Mouse (Mus musculus) C2C12 (cell line): Measurements from ENCODE around the gene Clip2. TPM values are rescaled to one million over a fixed set of nuclear protein-coding genes. Genes with fewer than 3 reads are reported as not detected.

Source experiments
- H3K27me3 ChIP-seq: one replicate; pipeline ENCODE4 v1.6.1; 2011; ENCODE audit not compliant: control insufficient read depth, insufficient read depth, insufficient read length
- H3K36me3 ChIP-seq: one replicate; pipeline ENCODE4 v1.6.1; 2011; ENCODE audit not compliant: control insufficient read depth, insufficient read depth
- H3K4me3 ChIP-seq: one replicate; pipeline ENCODE4 v1.5.1; 2011; ENCODE audit warnings: mild to moderate bottlenecking, control low read depth; ENCODE audit not compliant: poor library complexity, insufficient read depth, severe bottlenecking
- H3K79me2 ChIP-seq: one replicate; pipeline ENCODE4 v1.6.1; 2011; ENCODE audit not compliant: control insufficient read depth, insufficient read depth
- H3K79me3 ChIP-seq: one replicate; pipeline ENCODE4 v1.6.1; 2011; ENCODE audit warnings: low read depth, control low read depth
- H3ac ChIP-seq: one replicate; pipeline ENCODE3; 2011; ENCODE audit warnings: low read depth; ENCODE audit not compliant: control insufficient read depth, insufficient read length
- CEBPB ChIP-seq: IDR thresholded peaks from one replicate; pipeline ENCODE4 v1.6.1; 2011; ENCODE audit warnings: low read depth, mild to moderate bottlenecking, control low read depth, moderate library complexity
- CTCF ChIP-seq: IDR thresholded peaks from one replicate; pipeline ENCODE4 v1.5.1; 2011; ENCODE audit not compliant: control insufficient read depth, insufficient read depth, insufficient read length
- FOSL1 ChIP-seq: IDR thresholded peaks from one replicate; pipeline ENCODE4 v1.8.0; 2011; ENCODE audit warnings: mild to moderate bottlenecking, low read length; ENCODE audit not compliant: poor library complexity, insufficient read depth, severe bottlenecking
- MAX ChIP-seq: IDR thresholded peaks from one replicate; pipeline ENCODE4 v1.6.1; 2011; ENCODE audit warnings: mild to moderate bottlenecking, control low read depth
- MYOD1 ChIP-seq: IDR thresholded peaks from one replicate; pipeline ENCODE4 v1.6.1; 2011; ENCODE audit warnings: low read depth; ENCODE audit not compliant: control insufficient read depth, insufficient read length
- MYOG ChIP-seq: IDR thresholded peaks from one replicate; pipeline ENCODE4 v1.6.1; 2011; ENCODE audit not compliant: control insufficient read depth, insufficient read length; ENCODE audit errors: extremely low read depth
- USF1 ChIP-seq: IDR thresholded peaks from one replicate; pipeline ENCODE4 v1.6.1; 2011; ENCODE audit warnings: low read depth, mild to moderate bottlenecking, control low read depth, moderate library complexity
- polyA plus RNA-seq: library from polyadenylated mRNA; unstranded; fragments of >200 nt; fragmentation: generic; extraction: Trizol; gene quantifications from one replicate; pipeline ENCODE4 v1.2.1, GENCODE M21; 2012; ENCODE audit warnings: missing spikeins

The Clip2 gene
- polyA plus RNA-seq, 1 experiment = 15.7 TPM

DNA sequence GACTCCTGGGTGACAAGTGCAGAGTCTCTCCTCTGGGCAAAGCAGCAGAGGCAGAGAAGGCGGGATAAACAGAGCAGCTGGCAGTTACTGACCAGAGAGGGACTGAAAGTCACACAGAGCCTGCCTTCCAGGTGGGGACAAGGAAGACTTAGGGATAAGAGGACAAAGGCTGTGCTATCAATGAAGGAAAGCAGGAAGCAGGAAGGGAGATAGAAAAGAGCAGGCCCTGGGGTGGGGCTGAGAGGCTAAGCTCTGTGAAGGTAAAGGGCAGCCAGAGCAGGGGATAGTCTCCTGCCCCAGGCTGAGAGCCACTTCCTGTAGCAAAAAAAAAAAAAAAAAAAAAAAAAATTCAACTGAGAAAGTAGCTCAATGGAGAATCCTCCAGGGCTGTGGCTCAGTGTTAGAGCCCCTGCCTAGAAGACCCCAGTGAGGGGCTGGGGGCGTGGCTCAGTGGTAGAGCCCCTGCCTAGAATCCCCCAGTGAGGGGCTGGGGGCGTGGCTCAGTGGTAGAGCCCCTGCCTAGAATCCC is 2.5 kb downstream of the Clip2 start:
- no peak for TF ChIP-seq CEBPB
- no peak for TF ChIP-seq MYOD1
- TF ChIP-seq FOSL1 = no peak
- no peak for TF ChIP-seq MAX
- no peak for TF ChIP-seq CTCF
- TF ChIP-seq USF1 = no peak
- TF ChIP-seq MYOG = no peak
- Histone ChIP-seq H3K79me2 (peaks cover 68% of the 10 kb centered on the region), H3K4me3 (no peak overlapping the region), H3K36me3 (no peaks in the 10 kb centered on the region), H3ac (no peak overlapping the region), H3K79me3 (peaks cover 28% of the 10 kb centered on the region), H3K27me3 (no peaks in the 10 kb centered on the region)

- Histone ChIP-seq H3K27me3 (no peaks in the 10 kb centered on the region), H3K79me3 (peaks cover 29% of the 10 kb centered on the region), H3K36me3 (no peaks in the 10 kb centered on the region), H3ac (no peak overlapping the region), H3K4me3 (no peak overlapping the region), H3K79me2 (peaks cover 79% of the 10 kb centered on the region)
- TF ChIP-seq MYOG = no peak
- no peak for TF ChIP-seq CTCF
- TF ChIP-seq CEBPB = no peak
- no peak for TF ChIP-seq MYOD1
- TF ChIP-seq MAX = no peak
- no peak for TF ChIP-seq USF1
- no peak for TF ChIP-seq FOSL1
Observed at GRCm38 (mm10) chr5:134548306-134548705, 3.9 kb downstream of the Clip2 start.

DNA sequence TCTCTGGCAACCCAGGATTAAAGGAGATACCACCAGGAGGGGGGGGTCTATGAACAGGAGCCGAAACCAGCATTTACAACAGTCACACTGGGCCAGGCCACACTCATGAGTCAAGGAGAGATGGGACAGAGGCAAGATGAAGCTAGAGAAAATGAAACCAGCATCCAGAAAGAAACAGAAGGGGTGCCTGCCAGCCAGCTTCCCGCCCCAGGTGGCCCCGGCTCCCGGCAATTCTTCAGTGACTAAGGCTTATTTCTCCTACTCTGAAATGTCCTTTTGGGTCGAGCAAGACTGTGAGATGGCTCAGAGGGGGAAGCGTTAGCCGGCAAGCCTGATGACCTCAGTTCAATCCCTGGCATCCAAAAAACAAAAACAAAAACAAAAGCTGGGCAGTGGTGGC is 5.4 kb downstream of the Clip2 start:
- Histone ChIP-seq H3K79me2 (peaks cover 94% of the 10 kb centered on the region), H3K36me3 (no peaks in the 10 kb centered on the region), H3K79me3 (peaks cover 30% of the 10 kb centered on the region), H3ac (no peak overlapping the region), H3K4me3 (no peak overlapping the region), H3K27me3 (no peaks in the 10 kb centered on the region)
- TF ChIP-seq CTCF = no peak

DNA sequence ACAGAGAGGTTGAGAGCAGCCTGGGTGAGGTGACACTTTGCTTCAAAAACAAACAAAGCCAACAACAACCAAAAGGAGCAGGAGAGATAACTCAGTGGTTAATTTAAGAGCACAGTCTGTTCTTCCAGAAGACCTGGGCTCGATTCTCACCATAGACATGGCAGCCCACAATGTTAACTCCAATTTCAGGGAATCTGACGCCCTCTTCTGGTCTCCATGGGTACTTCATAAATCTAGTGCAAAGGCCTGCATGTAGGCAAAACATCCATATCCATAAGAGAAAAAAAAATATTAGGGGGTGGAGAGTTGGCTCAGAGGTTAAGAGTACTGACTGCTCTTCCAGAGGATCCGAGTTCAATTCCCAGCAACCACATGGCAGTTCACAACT is 7.0 kb downstream of the Clip2 start:
- peaks cover 95% of the 10 kb centered on the region for H3K79me2 ChIP-seq
- H3K4me3 ChIP-seq = no peak overlapping the region
- H3ac ChIP-seq = no peak overlapping the region
- TF ChIP-seq USF1 (no peak), MYOG (no peak), CEBPB (no peak), CTCF (no peak), FOSL1 (no peak)
- no peaks in the 10 kb centered on the region for H3K36me3 ChIP-seq
- no peaks in the 10 kb centered on the region for H3K27me3 ChIP-seq
- peaks cover 27% of the 10 kb centered on the region for H3K79me3 ChIP-seq

DNA sequence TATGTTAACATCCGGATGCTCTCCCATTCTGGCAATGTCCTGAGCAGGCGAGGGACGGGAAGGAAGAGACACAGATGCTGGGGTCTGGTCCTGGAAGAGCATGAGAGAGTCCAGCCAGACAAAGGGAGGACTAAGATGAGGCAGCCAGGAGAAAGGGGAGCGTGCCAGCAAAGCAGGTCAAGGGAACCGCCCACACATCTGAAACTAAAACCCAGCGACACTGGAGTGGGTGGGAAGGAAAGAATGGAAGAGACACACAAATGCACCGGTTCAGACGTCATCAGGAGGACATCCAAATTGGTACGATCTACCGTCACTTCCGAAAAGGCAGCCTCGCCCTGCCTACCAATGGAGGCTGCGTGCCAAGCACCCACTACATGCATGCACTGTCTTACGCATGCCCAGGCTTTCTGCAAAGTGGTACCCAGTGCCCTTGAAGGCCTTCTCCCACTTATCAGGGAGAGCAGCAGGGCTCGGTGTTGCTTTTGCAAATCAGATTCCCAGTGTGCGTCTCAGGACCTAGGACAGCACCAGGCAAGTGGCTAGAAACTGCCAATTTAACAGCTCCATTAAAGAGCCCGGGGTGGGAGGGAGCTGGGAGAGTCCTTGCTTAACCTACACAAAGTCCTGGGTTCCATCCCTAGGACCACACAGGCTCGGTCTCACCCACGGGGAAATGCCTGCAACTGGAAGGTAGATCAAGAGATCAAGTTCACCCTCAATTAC is 7.6 kb downstream of the Clip2 start:
- Histone ChIP-seq H3K79me2 (peaks cover 95% of the 10 kb centered on the region), H3K4me3 (no peak overlapping the region), H3K36me3 (no peaks in the 10 kb centered on the region), H3K79me3 (peaks cover 26% of the 10 kb centered on the region), H3ac (no peak overlapping the region), H3K27me3 (no peaks in the 10 kb centered on the region)
- no peak for TF ChIP-seq FOSL1
- no peak for TF ChIP-seq USF1
- TF ChIP-seq MYOD1 = no peak
- no peak for TF ChIP-seq MAX
- no peak for TF ChIP-seq CEBPB
- no peak for TF ChIP-seq MYOG
- no peak for TF ChIP-seq CTCF

DNA sequence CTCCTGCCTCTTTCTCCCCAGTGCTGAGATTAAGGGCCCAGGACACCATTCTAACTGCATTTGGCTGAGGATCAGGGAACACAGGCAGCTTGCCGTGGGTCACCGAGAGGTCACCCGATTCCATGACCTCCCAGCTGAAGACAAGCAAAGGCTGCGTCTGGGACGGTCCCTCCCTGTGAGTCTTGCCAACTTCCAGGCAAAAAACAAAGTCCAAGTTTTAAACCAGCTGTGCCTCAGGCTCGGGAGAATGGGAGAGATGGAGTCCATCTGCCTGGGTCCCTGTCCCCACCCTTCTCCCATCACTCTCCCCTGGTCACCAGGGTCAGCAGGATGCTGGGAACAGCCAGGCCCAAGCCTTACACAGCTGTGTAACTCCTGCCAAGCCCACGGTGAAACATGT is 10.6 kb downstream of the Clip2 start:
- Histone ChIP-seq H3K36me3 (peaks cover 5% of the 10 kb centered on the region), H3K79me2 (peaks cover 89% of the 10 kb centered on the region), H3K79me3 (peaks cover 29% of the 10 kb centered on the region), H3K27me3 (no peaks in the 10 kb centered on the region), H3K4me3 (no peak overlapping the region), H3ac (no peak overlapping the region)
- TF ChIP-seq FOSL1 (no peak), MYOG (no peak), MYOD1 (no peak), MAX (no peak), CEBPB (no peak), CTCF (no peak), USF1 (no peak)
